Mouse (Mus musculus): ENCODE results near the gene 4930415L06Rik. TPM values are rescaled to one million over a fixed set of nuclear protein-coding genes. Genes with fewer than 3 reads are reported as not detected.

4930415L06Rik gene
- not detected in 2 replicates for polyA plus RNA-seq (2016; fragmentation: Nextera tagmentation; extraction: Ambion mirVana)

GRCm38 (mm10) chrX:89932752-89933151, at the start of gene 4930415L06Rik:
Gene 4930415L06Rik (minus strand): TSS chrX:89932852.
- no peak within 1 kb of the TSS for H3K27ac ChIP-seq
- no peak within 1 kb of the TSS for H3K4me3 ChIP-seq
- no peak within 1 kb of the TSS for H3K9ac ChIP-seq
- no peak for ATAC-seq (ENCODE audit: insufficient number of reproducible peaks, insufficient read depth, low FRiP score, low TSS enrichment)
- no peaks in the 10 kb centered on the region for H3K27me3 ChIP-seq
- H3K4me2 ChIP-seq (replicated peaks): no peak within 1 kb of the TSS
- no peaks in the 10 kb centered on the region for H3K36me3 ChIP-seq
- no peaks in the 10 kb centered on the region for H3K9me3 ChIP-seq
- no peaks in the 10 kb centered on the region for H3K4me1 ChIP-seq
- 85% methylated on average over 5 of the region's 5 CpGs for WGBS

- Histone ChIP-seq H3K4me1 (no peaks in the 10 kb centered on the region), H3K9ac (no peak overlapping the region), H3K27me3 (no peaks in the 10 kb centered on the region), H3K4me2 (replicated peaks) (no peak overlapping the region), H3K27ac (no peak overlapping the region), H3K9me3 (no peaks in the 10 kb centered on the region), H3K4me3 (no peak overlapping the region), H3K36me3 (no peaks in the 10 kb centered on the region)
- no peak for ATAC-seq (ENCODE audit: insufficient number of reproducible peaks, insufficient read depth, low FRiP score, low TSS enrichment)
Observed at GRCm38 (mm10) chrX:89978621-89979020, 46.0 kb upstream of the 4930415L06Rik start.

- H3K36me3 ChIP-seq: no peaks in the 10 kb centered on the region
- no peaks in the 10 kb centered on the region for H3K9me3 ChIP-seq
- no peak overlapping the region for H3K4me3 ChIP-seq
- no peaks in the 10 kb centered on the region for H3K4me1 ChIP-seq
- WGBS: 79% methylated on average over 1 of the region's 1 CpGs
- H3K9ac ChIP-seq: no peak overlapping the region
- no peaks in the 10 kb centered on the region for H3K27me3 ChIP-seq
- H3K4me2 ChIP-seq (replicated peaks): no peak overlapping the region
- no peak overlapping the region for H3K27ac ChIP-seq
- ATAC-seq (ENCODE audit: insufficient number of reproducible peaks, insufficient read depth, low FRiP score, low TSS enrichment): no peak
Observed at GRCm38 (mm10) chrX:89904871-89905270, 27.8 kb downstream of the 4930415L06Rik start.

Other genes with a start within 250 kb of the 4930415L06Rik start
- gene 4932429P05Rik, start 180.6 kb downstream of the 4930415L06Rik start, polyA plus RNA-seq (2016; fragmentation: Nextera tagmentation; extraction: Ambion mirVana): not detected in 2 replicates

Measured in embryonic facial prominence, embryonic 12.5 days (tissue).